Mouse (Mus musculus) ES-Bruce4 (cell line): Measurements from ENCODE around the gene Sox15.

ENCODE experiments used
- CTCF ChIP-seq: IDR thresholded peaks from one replicate; pipeline ENCODE4 v1.8.1; 2011; ENCODE audit warnings: low read depth, low read length
- EP300 ChIP-seq: IDR thresholded peaks from 2 replicates; pipeline ENCODE4 v1.6.1; 2011; ENCODE audit warnings: low read depth, low read length; ENCODE audit not compliant: insufficient read depth
- POLR2A ChIP-seq: IDR thresholded peaks from one replicate; pipeline ENCODE4 v1.8.1; 2011; ENCODE audit warnings: low read length; ENCODE audit not compliant: insufficient read depth

- TF ChIP-seq POLR2A (peak; percentile 97), EP300 (peak; percentile 70; the same call in 1 of the 2 replicates), CTCF (no peak)
These were observed 354 bp upstream of the Sox15 start for GRCm38 (mm10) chr11:69654760-69655159.
